Mouse (Mus musculus) cerebellum, adult 11-12 months (tissue): ENCODE data around the gene Nup107.
"Not testable (repeated sequence)": the region's sequence is repeated elsewhere in the genome, so short reads cannot be mapped to it uniquely, and the experiment has no call there.

ENCODE experiments used
- DNase-seq: peaks from one replicate; pipeline ENCODE4 v3.0.0; 2022

The Nup107 gene

DNA sequence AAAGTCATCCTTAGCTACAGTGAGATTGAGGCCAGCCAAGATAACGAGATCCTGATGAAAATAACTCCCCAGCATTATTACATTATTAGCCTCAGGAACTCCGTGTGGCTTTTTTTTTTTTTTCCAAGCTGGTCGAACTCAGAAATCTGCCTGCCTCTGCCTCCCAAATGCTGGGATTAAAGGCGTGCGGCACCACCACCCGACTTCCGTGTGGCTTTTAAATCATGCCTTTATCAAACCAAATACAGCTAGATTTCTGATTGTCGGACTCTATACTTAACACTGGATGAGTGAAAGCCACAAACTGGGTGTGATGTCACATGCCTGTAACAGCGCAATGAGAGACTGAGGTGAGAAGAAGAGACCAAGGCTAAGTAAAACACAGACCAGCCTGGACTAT lies 79.6 kb downstream of the Nup107 start:
- no peak for DNase-seq

DNA sequence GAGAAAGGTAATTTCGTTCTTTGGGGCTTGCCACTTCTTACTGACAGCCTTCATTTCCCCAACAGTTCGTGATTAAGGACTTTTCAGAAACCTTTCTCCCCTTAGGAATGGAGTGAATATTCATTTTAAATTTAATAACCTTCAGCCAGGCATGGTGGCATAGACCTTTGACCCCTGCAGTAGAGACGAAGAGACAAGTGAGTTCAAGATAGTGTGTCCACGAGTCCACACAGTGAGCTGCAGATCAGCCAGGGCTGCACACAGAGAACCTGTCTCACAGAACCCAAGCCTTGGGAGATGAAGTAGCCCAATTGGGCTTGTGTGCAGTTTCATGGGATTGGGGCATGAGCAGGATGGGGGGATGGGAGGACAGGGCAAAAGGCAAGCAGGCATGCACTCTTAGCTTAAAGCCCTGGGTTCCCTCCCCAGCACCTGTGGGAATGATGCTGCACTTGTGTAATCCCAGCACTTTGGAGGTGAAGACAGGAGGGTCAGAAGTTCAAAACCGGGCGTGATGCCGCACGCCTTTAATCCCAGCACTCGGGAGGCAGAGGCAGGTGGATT lies 80.2 kb downstream of the Nup107 start:
- peak; percentile 27 for DNase-seq

DNA sequence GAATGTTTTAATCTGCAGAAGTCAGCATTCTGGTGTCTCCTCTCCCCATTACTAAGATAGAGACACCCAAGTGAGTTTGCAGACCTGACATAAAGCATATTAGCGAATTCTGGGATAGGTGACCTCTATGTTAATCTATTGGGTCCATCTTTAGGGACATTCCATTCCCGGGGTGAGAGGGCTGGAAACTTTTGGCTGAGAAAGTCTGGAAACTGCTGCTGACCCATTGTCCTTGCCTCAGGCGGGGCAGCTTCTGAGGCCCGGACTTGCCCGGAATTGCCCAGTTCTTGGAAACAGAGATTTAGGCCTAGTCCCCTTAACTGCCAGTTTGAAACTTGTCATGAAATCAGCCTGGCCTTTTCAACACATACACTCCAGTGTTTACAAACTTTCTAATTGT lies 81.1 kb downstream of the Nup107 start:
- peak; percentile 22 for DNase-seq

DNA sequence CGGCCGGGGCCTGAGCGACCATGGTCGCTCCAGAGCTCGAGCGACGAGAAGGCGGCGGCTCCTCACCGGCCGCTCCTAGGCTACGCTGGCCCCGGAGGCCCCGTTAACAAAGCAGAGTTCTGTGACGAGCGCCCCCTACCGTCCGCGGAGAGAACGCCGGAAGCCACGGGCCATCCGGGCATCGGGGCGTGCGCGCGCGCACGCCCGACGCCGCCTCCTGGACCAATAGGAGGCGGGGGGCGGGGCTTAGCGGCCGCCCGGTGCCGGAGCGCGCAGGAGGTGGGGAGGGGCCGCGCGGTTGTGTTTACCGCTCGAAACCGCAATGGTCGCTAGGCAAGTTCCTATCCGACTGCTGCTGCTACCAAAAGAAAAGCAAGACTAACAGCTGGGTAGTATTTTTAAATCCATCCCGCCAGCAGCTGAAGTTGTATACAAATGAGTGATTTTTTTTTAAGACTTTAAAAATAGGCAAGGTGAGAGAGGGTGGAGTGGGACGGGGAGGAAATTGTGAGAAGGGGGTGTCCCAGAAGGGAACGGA lies 81.8 kb downstream of the Nup107 start, which contains the start of gene Mdm2:
TSS of gene Mdm2 (minus strand) at position 155 of the 538 bp plus-strand sequence.
- peak; percentile 92 for DNase-seq

DNA sequence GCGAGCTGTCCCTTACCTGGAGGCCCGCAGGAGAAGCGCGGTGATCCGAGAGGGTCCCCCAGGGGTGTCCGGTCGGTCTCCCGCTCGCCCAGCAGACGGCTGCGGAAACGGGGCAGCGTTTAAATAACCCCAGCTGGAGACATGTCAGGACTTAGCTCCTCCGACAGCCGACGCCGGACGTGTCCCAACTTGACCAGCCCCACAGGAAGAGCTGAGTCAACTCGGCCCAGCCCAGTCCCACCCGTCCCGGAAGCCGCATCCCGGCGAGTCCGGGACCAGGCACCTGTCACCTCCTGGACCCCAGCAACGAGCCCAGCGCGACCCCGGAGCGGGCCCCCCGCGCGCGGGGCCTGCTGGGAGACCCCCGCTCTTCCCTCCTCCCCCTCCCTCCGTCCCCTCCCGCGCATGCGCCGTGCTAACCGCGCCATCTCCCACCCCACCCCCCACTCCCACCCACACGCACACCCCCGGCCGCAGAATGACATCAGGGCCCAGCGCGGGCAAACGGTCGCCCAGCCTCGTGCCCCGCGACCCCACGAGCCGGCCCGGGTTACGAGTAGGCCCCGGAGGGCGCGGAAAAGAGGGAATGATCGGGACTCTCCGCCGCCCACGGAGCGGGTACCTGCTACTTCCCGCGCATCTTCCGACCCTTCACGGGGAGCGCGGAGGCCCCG lies 82.4 kb downstream of the Nup107 start:
- DNase-seq = peak; percentile 83

DNA sequence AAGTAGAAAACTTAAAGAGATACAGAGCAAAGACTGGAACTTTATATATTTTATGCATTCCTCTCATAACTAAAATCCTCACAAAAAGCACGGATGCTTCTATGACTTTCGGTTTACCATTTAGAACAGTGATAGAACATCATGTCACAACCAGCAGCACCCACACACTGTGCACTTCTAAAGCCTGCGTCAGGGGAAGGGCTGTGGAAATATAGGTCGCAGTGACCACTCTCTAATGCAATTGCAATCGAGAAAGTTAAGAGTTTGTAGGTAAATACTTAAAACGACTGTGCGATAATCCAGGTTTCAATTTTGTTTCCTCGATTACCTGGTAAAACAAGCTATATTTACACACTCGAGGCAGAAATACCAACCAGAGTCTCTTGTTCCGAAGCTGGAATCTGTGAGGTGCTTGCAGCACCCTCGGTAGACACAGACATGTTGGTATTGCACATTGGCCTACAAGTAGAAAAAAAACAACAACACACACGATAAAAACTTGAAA lies 83.1 kb downstream of the Nup107 start:
- DNase-seq = no peak

DNA sequence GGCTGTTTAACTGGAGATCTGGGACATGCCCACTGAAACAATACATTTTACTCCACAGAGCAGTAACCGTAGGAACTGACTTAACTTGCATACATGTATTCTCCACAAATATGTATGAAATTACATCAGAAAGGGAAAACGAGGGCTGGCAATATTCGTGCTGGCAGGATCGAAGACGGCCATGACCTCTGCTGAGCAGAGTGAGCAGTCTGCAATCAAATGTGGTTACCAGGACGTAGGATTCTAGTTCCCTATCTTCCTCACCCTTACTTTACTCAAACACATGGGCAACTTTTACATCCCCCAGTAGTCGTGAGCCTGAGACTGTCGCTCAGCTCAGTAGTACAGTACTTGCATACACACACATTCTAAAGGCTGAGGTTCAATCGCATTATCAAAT lies 83.6 kb downstream of the Nup107 start:
- DNase-seq = no peak

DNA sequence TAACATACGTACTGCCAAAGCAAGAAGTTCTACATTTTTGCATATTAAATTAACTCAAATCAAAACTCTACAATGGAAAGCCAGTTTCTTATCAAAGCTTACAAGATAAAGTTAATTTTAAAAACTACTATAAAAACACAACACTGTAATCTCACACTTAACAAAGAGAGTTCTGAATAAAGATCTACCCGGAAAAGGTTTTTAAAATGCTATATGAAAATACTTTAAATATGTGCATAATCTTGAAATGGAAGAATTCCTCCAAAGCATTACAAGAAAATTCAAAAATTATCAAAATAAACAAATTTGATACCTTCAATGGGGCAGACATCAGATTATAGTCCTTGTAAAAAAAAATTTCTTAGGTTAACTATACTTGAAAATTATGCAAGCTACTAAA lies 84.1 kb downstream of the Nup107 start:
- DNase-seq = no peak

DNA sequence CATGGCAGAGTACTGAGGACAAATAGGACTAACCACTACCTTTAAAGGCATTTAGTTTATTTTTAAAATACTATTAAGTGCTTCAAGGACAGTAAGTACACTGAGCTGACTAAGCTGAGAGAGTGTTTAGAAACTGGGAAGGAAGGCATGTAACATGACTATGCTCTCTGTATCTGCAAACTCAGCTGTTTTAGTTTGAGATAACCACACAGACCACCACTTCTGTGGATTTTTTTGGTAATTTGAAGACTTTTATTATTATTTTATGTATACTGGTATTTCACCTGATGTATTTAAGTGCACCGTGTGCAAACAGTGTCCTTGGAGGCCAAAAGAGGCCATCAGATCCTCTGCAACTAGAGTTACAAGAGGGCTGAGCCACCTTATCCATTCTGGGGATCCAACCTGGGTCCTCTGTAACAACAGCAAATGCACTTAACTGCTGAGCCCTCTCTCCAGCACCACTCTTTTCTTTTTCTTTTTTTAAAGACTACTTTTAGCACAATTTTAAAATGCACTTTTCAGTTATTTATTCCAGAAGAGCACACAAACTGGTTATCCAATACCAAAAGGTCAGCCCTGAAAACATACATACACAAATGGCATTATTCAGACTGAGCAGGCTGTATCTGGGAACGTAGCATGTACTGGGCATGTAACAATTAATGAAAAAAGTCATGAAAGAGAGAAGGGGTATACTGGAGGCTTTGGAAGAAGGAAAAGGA lies 85.2 kb downstream of the Nup107 start:
- no peak for DNase-seq

DNA sequence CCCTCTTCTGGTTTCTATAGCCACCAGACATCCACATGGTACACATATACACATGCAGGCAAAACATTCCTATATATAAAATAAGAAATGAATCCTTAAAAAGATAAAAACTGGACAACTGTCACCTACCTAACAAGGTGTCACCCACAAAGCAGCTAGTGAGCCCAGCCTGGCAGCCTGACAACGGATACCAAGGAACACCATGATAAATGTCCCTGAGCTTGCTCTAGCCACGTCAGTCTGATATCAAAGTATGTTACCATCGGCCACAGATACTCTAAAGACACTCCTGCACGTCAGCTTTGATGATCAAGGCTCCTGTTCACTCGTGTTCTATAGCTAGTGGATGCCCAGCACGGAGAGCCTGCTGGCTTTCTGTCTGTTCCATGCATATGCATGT lies 86.1 kb downstream of the Nup107 start:
- no peak for DNase-seq

DNA sequence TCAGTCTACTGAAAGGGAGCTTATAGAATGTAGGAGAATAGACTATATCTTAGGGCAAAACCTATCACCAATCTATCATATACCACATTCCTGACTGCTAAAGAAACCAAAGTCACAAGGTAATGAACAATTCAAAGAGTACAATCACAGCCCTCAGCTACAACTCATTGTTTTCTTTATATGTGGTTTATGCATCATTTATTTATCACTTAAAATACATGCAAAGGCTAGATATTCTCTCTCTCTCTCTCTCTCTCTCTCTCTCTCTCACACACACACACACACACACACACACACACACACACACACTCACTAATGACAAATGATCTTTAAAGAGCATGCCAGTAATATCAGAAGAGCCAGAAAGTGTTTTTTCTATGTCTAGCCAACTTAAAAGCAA lies 86.7 kb downstream of the Nup107 start:
- DNase-seq = no peak

DNA sequence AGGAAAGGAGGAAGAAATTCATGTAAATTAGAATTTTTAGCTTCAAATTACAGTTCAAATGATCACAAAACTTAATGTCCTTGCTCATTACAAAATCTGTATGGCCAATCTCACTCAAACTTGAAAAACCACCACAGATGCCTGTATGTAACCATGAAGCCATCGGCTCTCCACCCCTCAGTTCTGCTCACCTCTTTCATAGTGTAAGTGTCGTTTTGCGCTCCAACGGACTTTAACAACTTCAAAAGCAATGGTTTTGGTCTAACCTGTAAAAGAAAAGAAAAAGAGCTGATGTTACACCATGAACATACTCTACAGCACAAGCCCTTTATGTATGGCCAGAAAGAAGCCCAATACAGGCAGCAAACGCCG lies 87.6 kb downstream of the Nup107 start:
- no peak for DNase-seq

DNA sequence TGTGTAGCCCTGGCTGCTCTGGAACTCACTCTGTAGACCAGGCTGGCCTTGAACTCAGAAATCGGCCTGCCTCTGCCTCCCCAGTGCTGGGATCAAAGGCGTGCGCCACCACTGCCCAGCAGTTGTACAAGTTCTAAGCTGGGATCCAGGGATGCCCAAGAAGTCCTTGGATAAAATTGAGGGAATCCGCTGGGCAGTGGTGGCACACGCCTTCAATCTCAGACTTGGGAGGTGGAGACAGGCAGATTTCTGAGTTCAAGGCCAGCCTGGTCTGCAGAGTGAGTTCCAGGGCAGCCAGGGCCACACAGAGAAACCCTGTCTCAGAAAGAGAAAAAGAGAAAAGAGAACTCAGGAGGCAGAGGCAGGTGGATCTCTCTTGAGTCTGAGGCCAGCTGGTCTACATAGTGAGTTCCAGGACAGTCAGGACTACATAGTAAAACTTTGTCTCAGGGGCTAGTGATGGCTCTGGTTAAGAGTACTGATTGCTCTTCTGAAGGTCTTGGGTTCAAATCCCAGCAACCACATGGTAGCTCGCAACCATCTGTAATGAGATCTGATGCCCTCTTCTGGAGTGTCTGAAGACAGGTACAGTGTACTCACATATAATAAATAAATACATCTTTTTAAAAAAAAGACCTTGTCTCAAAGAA lies 88.1 kb downstream of the Nup107 start:
- not testable (repeated sequence) for DNase-seq

DNA sequence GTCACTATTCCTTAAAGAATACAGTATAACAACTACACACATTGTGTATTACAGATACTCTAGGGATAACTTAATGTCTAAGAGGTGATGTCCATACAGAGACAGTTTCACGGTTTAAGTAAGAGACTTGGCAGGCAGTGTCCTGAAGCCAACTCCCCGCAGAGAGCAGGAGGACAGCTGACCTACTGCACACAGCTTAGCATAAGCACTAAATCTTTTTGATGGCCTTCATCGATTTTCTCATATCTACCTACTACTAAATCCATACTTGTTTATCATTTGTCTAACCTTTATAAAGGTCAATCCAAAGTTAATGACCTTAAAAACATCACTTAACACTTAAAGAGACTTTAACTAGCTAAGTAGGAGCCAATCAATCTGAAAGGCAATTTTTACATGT lies 89.0 kb downstream of the Nup107 start:
- no peak for DNase-seq

DNA sequence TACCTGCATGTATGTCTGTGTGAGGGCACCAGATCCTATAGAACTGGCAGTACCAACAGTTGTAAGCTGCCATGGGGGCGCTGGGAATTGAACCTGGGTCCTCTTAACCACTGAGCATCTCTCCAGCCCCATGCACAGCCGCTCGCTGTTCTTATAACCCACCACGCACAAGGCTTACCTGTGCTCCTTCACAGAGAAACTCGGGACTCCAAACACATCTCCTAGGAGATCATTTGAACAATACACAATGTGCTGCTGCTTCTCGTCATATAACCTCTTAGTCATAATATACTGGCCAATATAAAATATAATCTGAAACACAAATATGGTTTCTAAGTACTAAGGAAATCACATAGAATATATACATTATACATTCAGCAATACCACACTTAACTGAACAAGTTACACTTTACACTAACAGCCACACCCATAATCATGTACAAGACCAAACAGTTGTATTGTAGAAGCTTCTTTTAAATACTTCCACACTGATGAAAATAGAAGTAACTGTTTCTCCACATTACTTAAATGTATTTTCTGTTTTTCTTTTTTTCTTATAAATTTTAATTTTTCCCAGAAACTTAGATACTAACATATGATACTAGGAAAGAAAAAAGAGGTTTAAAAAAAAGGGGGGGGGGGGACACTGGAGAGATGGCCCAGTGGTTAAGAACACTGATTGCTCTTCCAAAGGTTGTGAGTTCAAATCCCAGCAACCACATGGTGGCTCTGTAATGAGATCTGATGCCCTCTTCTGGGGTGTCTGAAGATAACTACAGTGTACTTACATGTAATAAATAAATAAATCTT lies 90.3 kb downstream of the Nup107 start:
- no peak for DNase-seq

DNA sequence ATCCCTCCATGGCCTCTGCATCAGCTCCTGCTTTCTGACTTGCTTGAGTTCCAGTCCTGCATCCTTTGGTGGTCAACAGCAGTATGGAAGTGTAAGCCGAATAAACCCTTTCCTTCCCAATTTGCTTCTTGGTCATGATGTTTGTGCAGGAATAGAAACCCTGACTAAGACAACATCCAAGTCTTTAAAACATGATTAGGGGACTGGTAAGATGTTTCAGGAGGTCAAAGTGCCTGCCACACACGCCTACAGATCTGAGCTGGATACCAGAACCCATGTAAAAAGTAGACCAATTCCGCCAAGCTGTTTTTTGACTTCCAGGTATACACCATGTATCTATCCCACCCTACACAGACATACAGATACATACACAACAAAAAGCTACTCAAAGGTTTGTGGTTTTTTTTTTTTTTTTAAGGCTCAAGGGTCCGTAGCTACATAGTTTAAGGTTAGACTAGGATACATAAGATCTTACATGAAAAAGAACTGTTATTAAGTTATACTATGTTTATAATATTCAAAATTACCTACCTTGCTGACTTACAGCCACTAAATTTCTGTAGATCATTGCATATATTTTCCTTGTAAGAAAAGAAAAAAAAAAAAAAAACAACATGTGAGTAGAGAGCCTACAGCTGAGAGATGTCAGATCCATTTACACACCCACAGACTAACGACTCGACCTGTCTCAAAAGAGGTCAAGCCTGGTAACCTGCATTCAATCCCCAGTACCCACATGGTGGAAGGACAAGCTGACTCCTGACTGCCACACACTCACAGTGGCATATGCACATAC lies 91.3 kb downstream of the Nup107 start:
- DNase-seq = no peak
